Mouse (Mus musculus) olfactory bulb, adult 2 months (tissue): ENCODE measurements around the gene Camta2.

Experiments
- CTCF ChIP-seq: fragments of 200-500 bp; IDR thresholded peaks from 2 replicates; pipeline ENCODE4 v1.5.1; 2012; ENCODE audit warnings: low read depth, mild to moderate bottlenecking, low read length, moderate library complexity; ENCODE audit not compliant: insufficient read depth
- POLR2A ChIP-seq: fragments of 200-500 bp; IDR thresholded peaks from 2 replicates; pipeline ENCODE4 v1.6.1; 2012; ENCODE audit warnings: mild to moderate bottlenecking, low read depth, low read length, moderate library complexity; ENCODE audit not compliant: insufficient read depth

- TF ChIP-seq CTCF: no peak
- no peak for TF ChIP-seq POLR2A
Observed at GRCm38 (mm10) chr11:70683640-70684039, 4.3 kb downstream of the Camta2 start.
